Mouse (Mus musculus): ENCODE measurements around the gene Ramp1.

Ramp1 gene

DNA sequence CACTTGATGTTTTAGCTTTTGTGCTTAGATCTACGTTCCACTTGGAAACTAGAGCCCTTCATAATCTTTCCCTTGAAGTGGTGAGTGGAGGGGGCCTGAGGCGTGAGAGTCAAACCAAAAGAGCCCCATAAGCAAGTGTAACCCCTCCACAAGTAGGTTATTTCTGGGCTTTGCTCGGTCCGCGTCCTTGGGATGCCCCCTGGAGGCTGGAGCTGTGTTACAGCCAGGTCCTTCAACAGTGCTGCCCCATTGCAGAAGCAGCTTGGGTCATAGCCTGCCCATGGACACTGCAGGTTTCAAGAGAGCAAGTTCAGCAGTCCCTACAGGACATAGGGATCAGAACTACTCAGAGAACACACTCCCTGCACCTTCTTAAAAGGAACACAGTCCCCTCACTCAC is 59.5 kb downstream of the Ramp1 start:
- DNase-seq (ENCODE audit: low read depth, low spot score) = peak; percentile 42

DNA sequence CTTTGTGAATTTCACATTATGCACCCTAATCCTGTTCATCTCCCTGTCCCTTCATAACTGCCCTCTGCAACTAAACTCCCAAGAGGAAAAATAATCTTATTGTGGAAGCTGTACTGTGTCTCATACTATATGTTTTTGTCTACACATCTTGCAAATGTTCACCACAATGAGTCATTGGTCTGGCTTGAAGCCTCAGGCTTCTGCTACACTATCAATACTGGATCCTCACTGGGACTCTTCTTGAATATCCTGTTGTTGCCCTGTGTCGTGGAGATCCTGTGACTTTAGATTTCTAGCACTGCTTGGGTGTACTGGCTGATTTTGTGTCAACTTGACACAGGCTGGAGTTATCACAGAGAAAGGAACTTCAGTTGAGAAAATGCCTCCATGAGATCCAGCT is 60.2 kb downstream of the Ramp1 start:
- DNase-seq (ENCODE audit: low read depth, low spot score) = no peak

- no peak for DNase-seq (ENCODE audit: low read depth, low spot score)
Measured at GRCm38 (mm10) chr1:91240685-91241084, 61.1 kb downstream of the Ramp1 start.

GRCm38 (mm10) chr1:91241249-91241648 is 61.6 kb downstream of the Ramp1 start:
- DNase-seq (ENCODE audit: low read depth, low spot score) = no peak

DNA sequence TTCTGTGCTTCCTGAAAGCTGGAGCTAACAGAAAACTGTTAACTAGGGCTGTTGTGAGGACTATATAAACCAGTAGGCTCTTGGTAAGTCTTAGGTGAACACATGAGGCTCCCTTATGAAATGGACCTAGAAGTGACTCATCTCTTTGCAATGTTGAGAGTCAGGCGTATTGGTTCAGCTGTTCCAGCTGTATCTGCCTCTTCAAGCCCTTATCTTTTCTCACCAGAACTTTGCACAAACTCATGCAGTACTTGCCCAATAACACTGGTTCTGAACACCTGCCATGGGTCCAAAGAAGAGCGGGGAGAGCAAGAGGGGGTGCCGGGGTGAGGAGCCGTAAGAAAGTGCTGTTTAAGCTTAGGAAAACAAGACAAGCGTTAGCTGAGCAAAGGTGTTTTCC is 68.6 kb downstream of the Ramp1 start:
- no peak for DNase-seq (ENCODE audit: low read depth, low spot score)

DNA sequence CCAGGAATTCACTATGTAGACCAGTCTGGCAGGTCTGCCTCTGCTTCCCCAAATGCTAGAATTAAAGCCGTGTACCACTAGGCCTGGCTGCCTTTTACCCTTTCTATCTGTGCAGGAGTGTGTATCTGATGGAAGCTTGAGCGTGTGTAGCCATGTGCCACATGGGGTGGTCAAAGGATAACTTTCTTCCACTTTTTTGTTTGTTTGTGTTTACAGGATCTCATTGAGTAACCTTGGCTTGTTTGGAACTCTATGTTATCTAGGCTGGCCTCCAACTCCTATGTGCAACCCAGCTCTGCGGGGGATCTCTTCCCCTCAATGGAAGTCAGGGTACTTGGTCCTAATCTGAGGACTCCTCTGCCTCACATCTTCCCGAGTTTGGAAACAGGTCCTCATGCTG is 69.3 kb downstream of the Ramp1 start:
- no peak for DNase-seq (ENCODE audit: low read depth, low spot score)

DNA sequence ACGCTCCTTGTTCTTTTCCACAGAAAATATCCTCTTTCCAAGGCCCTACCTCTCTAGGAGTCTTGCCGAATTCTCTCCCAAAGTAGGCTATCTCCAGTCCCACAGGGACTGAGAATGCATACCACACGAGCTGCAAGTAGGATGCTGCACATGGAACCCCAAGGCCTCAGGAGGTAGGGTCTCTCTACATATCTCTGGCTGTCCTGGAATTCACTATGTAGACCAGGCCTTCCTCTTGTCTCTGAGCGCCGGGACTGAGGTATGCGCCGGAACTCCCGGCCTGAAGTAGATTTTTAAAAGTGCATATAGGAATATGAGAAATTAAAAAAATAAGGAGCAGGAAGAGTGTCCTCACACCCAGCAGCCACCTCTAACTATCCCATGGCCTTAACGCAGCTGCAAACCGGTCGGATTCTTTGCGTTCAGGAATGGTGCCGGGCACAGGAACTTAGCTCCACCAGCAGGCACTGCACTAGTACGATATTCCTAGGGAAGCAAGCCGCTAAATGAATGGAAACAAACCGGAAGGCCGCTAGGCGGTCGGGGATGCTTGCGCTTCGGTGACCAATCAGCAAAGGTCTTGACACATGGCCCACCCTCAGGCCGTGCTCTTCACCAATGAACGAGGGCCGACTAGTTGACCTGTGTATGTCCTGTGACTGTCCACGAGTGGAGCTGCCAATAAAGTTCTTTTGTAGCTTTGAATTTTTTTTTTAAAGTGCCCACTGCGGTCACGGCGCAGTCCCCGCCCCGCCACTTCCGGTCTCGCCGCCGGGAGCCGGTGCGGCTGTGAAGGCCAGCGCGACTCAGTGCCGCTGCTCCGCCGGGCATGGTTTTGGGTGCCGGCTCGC is 70.2 kb downstream of the Ramp1 start, which contains the start of gene Ube2f:
Gene Ube2f, plus strand, starts transcription at position 741 of the 851 bp plus-strand sequence.
- DNase-seq (ENCODE audit: low read depth, low spot score) = peak; percentile 99

DNA sequence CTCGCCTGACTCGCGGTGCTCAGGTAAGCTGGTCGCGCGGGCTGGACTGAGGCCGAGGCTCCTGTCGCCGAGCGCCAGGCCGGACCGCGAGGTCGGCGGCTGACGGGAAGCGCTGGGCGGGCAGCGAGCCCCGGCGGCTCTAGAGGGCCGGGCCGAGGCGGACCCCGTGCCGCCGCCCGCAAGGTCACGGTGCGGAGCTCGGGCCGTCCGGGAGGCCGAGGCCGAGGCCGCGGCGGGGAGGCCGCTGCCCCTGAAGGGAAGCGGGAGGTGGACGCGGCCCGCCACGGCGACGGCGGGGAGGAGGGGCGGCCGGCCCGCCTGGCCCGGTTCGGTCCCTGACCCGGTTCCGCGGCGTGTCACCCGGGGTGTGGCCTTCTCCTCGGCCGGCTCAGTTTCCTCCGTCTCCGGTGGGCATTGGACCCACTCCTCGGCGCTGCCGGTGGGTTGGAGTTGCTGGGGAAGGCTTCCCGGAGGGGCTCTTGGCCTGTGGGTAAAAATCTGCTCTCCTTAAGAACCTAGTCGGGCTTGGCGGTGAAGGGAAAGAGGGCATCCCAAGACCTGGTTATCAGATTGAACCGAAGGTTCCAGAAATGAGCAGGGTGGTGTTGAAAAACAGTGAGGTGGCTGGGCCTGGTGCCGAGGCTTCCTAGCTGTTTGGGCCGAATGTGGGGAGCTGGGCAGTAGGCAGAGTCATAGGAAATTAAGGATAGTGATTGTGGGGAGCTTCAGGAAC is 71.0 kb downstream of the Ramp1 start:
- DNase-seq (ENCODE audit: low read depth, low spot score) = no peak

GRCm38 (mm10) chr1:91251148-91251650 is 71.6 kb downstream of the Ramp1 start:
- peak; percentile 22 for DNase-seq (ENCODE audit: low read depth, low spot score)

- no peak for DNase-seq (ENCODE audit: low read depth, low spot score)
Measured at GRCm38 (mm10) chr1:91251927-91252326, 72.3 kb downstream of the Ramp1 start.

DNA sequence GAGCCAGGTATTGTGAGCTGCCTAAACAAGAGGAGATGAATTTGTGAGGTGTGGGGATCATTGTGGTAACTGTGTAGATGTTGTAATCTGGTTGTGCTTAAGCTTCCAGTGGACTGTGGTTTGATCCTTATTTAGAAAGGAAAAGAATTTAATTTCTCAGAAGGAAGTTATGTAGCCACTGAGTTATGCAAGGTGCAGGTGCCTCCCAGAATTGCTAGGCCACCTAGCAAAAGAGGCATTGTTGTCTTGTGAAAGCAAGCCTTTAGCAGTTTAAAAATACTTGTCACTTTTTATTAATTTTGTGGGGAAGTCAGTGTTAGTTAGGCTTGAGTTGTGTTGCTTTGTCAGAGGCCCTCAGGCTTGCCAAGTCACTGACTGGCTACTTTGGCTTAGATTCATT is 78.3 kb downstream of the Ramp1 start:
- DNase-seq (ENCODE audit: low read depth, low spot score) = no peak

GRCm38 (mm10) chr1:91259794-91260193 is 80.2 kb downstream of the Ramp1 start:
- DNase-seq (ENCODE audit: low read depth, low spot score) = no peak

DNA sequence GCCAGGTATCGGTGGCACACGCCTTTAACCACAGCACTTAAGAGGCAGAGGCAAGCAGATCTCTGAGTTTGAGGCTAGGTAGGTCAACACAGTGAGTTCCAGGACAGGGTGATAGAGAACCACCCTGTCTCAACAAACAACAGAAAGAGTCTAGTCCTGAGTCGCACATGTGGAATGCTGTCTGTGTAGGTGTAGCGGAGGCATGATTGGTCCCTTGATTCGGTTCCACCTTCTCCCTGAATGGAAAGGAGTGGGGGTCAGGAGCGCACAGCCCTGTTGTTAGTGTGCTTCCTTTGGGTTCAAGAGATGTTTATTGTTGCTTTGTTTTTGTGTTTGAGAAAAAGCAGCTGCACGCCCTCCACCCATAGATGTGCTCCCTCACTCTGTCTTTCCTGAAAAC is 82.9 kb downstream of the Ramp1 start:
- no peak for DNase-seq (ENCODE audit: low read depth, low spot score)

GRCm38 (mm10) chr1:91272260-91272659 is 92.6 kb downstream of the Ramp1 start:
- peak; percentile 44 for DNase-seq (ENCODE audit: low read depth, low spot score)
